Mouse (Mus musculus) hindbrain, embryonic 15.5 days (tissue): ENCODE data around the gene Gm20422. TPM values are rescaled to one million over a fixed set of nuclear protein-coding genes. Genes with fewer than 3 reads are reported as not detected.

Experiments
- polyA plus RNA-seq: library from polyadenylated mRNA; unstranded; fragments of >200 nt; fragmentation: Nextera tagmentation; extraction: Ambion mirVana; gene quantifications from 2 replicates; pipeline ENCODE4 v1.2.1, GENCODE M21; 2015

Gm20422 gene
- polyA plus RNA-seq, 1 experiment from 2014 or later, result not detected

Other genes starting within 250 kb of the Gm20422 start
- 33.9 and 36.0 TPM in 2 replicates for gene Zfp868, start 149.3 kb downstream of the Gm20422 start, polyA plus RNA-seq
- gene Zfp964, start 120.4 kb downstream of the Gm20422 start, polyA plus RNA-seq, result 2.4 and 2.6 TPM in 2 replicates
- gene Zfp869, start 64.2 kb downstream of the Gm20422 start, polyA plus RNA-seq, result 22.8 and 24.9 TPM in 2 replicates
- 6.0 and 7.0 TPM in 2 replicates for gene Zfp963, start 24.9 kb downstream of the Gm20422 start, polyA plus RNA-seq
- gene Atp13a1, start 16.3 kb upstream of the Gm20422 start, polyA plus RNA-seq, result 50.1 and 54.6 TPM in 2 replicates
- gene Zfp866, start 16.3 kb upstream of the Gm20422 start, polyA plus RNA-seq, result 37.7 and 38.9 TPM in 2 replicates
- 31.1 and 38.7 TPM in 2 replicates for gene Gmip, start 33.8 kb upstream of the Gm20422 start, polyA plus RNA-seq
- gene Lpar2, start 47.5 kb upstream of the Gm20422 start, polyA plus RNA-seq, result 0.69 and 0.75 TPM in 2 replicates
- 59.4 and 59.5 TPM in 2 replicates for gene Pbx4, start 57.6 kb upstream of the Gm20422 start, polyA plus RNA-seq
- 6.7 and 6.9 TPM in 2 replicates for gene Cilp2, start 112.8 kb upstream of the Gm20422 start, polyA plus RNA-seq
- gene Tssk6, start 127.3 kb upstream of the Gm20422 start, polyA plus RNA-seq, result 3.5 and 4.3 TPM in 2 replicates
- gene Ndufa13, start 127.7 kb upstream of the Gm20422 start, polyA plus RNA-seq, result 196 and 197 TPM in 2 replicates
- 10.1 and 13.8 TPM in 2 replicates for gene Yjefn3, start 127.8 kb upstream of the Gm20422 start, polyA plus RNA-seq
- gene Gatad2a, start 221.5 kb upstream of the Gm20422 start, polyA plus RNA-seq, result 31.7 and 33.1 TPM in 2 replicates